Mouse (Mus musculus) embryonic facial prominence, embryonic 10.5 days (tissue): ENCODE results near the gene Eif3f. TPM values are rescaled to one million over a fixed set of nuclear protein-coding genes. Genes with fewer than 3 reads are reported as not detected.

Source experiments
- DNase-seq: peaks from one replicate; pipeline ENCODE4 v3.0.0-alpha.2; 2017; ENCODE audit warnings: low spot score
- H3K27ac ChIP-seq: fragments of 300-500 bp; sonication (generic); replicated peaks from 2 replicates; pipeline ENCODE4 v1.5.1; 2016; ENCODE audit warnings: mild to moderate bottlenecking
- H3K27me3 ChIP-seq: fragments of 300-500 bp; sonication (generic); replicated peaks from 2 replicates; pipeline ENCODE4 v1.6.1; 2016; ENCODE audit warnings: low read depth, mild to moderate bottlenecking; ENCODE audit not compliant: poor library complexity, severe bottlenecking
- H3K36me3 ChIP-seq: fragments of 300-500 bp; sonication (generic); replicated peaks from 2 replicates; pipeline ENCODE4 v1.6.1; 2016; ENCODE audit warnings: mild to moderate bottlenecking, moderate library complexity
- H3K4me1 ChIP-seq: fragments of 300-500 bp; sonication (generic); 2 replicates; pipeline ENCODE4 v1.6.1; 2016
- H3K4me3 ChIP-seq: fragments of 300-500 bp; sonication (generic); 2 replicates; pipeline ENCODE4 v1.5.1; 2016; ENCODE audit warnings: mild to moderate bottlenecking, moderate library complexity
- H3K9me3 ChIP-seq: fragments of 300-500 bp; sonication (generic); 2 replicates; pipeline ENCODE4 v1.6.1; 2016; ENCODE audit warnings: mild to moderate bottlenecking
- WGBS: fragments of 180-500 bp; shearing (Covaris S2); methylation state at CpG from one replicate; pipeline ENCODE4 v1.1.7; 2016; 5-methylcytosine and 5-hydroxymethylcytosine counted together
- polyA plus RNA-seq: library from polyadenylated mRNA; unstranded; fragments of >200 nt; fragmentation: Nextera tagmentation; extraction: Ambion mirVana; gene quantifications from 2 replicates; pipeline ENCODE4 v1.2.1, GENCODE M21; 2016

Gene Eif3f
- polyA plus RNA-seq, 1 experiment from 2014 or later = 75.2 TPM

DNA sequence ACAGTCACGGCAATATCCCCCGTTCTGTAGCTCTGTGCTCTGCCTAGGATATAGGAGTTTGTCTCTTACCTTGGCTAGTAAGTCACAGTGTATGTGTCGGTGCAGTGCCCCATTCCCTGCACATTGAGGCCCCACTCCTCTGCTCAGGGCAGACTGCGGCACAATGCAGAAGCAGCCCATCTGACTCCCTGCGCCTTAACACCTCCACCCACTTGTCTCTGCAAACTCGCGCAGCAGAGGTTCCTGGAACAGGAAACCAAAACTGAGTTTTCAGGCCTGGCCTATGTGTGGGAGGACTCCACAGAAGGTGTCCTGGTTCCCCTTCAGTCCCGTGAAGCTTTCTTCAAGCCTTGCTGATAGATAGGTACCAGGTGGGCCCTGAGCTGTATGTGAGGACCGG lies 57.0 kb downstream of the Eif3f start:
- H3K4me1 ChIP-seq = no peaks in the 10 kb centered on the region
- H3K4me3 ChIP-seq = no peak overlapping the region
- no peaks in the 10 kb centered on the region for H3K36me3 ChIP-seq
- H3K9me3 ChIP-seq = no peaks in the 10 kb centered on the region
- no peak for DNase-seq
- 87% methylated on average over 9 of the region's 9 CpGs for WGBS
- no peak overlapping the region for H3K27ac ChIP-seq
- H3K27me3 ChIP-seq = no peaks in the 10 kb centered on the region

Other genes starting within 250 kb of the Eif3f start
- not detected in 2 replicates for gene Olfr512, start 221.1 kb upstream of the Eif3f start, polyA plus RNA-seq
- gene Olfr513, start 183.4 kb upstream of the Eif3f start, polyA plus RNA-seq = not detected in 2 replicates
- gene Olfr514, start 108.4 kb upstream of the Eif3f start, polyA plus RNA-seq = not detected in 2 replicates
- gene Olfr516, start 83.9 kb upstream of the Eif3f start, polyA plus RNA-seq = not detected in 2 replicates
- gene Olfr517, start 62.0 kb upstream of the Eif3f start, polyA plus RNA-seq = not detected in 2 replicates
- not detected in 2 replicates for gene Olfr518, start 49.4 kb upstream of the Eif3f start, polyA plus RNA-seq
- not detected in 2 replicates for gene Olfr519, start 40.0 kb upstream of the Eif3f start, polyA plus RNA-seq
- gene Nlrp10, start 4.2 kb upstream of the Eif3f start, polyA plus RNA-seq = 0.02 and 0.04 TPM in 2 replicates
- gene Tub, start 15.9 kb downstream of the Eif3f start, polyA plus RNA-seq = 4.3 TPM in 2 replicates
- 8.9 and 9.0 TPM in 2 replicates for gene Ric3, start 148.9 kb downstream of the Eif3f start, polyA plus RNA-seq
- gene Lmo1, start 240.8 kb downstream of the Eif3f start, polyA plus RNA-seq = 23.6 and 30.3 TPM in 2 replicates